Mouse (Mus musculus) hindbrain, embryonic 13.5 days (tissue): ENCODE data around the gene Tbcd. TPM values are rescaled to one million over a fixed set of nuclear protein-coding genes. Genes with fewer than 3 reads are reported as not detected.

Experiments
- ATAC-seq: fragments of 200-750 bp; cut with Nextera tagmentation; 2 replicates; pipeline ENCODE4 v1.8.0; 2017; ENCODE audit warnings: moderate TSS enrichment; ENCODE audit not compliant: low FRiP score
- H3K27ac ChIP-seq: fragments of 300-500 bp; sonication (generic); 2 replicates; pipeline ENCODE4 v1.5.1; 2015; ENCODE audit warnings: inconsistent platforms, mild to moderate bottlenecking, moderate library complexity
- H3K27me3 ChIP-seq: fragments of 300-500 bp; sonication (generic); 2 replicates; pipeline ENCODE4 v1.6.1; 2015; ENCODE audit warnings: mild to moderate bottlenecking, inconsistent platforms
- H3K36me3 ChIP-seq: fragments of 300-500 bp; sonication (generic); 2 replicates; pipeline ENCODE4 v1.6.1; 2015; ENCODE audit warnings: mild to moderate bottlenecking, inconsistent platforms
- H3K4me1 ChIP-seq: fragments of 300-500 bp; sonication (generic); replicated peaks from 2 replicates; pipeline ENCODE4 v1.6.1; 2015; ENCODE audit warnings: inconsistent platforms
- H3K4me2 ChIP-seq: fragments of 300-500 bp; sonication (generic); 2 replicates; pipeline ENCODE4 v1.6.1; 2015; ENCODE audit warnings: inconsistent platforms, mild to moderate bottlenecking, moderate library complexity
- H3K4me3 ChIP-seq: fragments of 300-500 bp; sonication (generic); 2 replicates; pipeline ENCODE4 v1.5.1; 2015; ENCODE audit warnings: mild to moderate bottlenecking, inconsistent platforms
- H3K9ac ChIP-seq: fragments of 300-500 bp; sonication (generic); 2 replicates; pipeline ENCODE4 v1.6.1; 2015; ENCODE audit warnings: mild to moderate bottlenecking, inconsistent platforms
- H3K9me3 ChIP-seq: fragments of 300-500 bp; sonication (generic); 2 replicates; pipeline ENCODE4 v1.6.1; 2016; ENCODE audit warnings: inconsistent platforms
- WGBS: fragments of 180-500 bp; shearing (Covaris S2); methylation state at CpG from one replicate; pipeline ENCODE4 v1.1.7; 2015; 5-methylcytosine and 5-hydroxymethylcytosine counted together
- polyA plus RNA-seq: library from polyadenylated mRNA; unstranded; fragments of >200 nt; fragmentation: Nextera tagmentation; extraction: Ambion mirVana; gene quantifications from 2 replicates; pipeline ENCODE4 v1.2.1, GENCODE M21; 2015

The Tbcd gene
- polyA plus RNA-seq, 1 experiment from 2014 or later: 59.0 TPM

DNA sequence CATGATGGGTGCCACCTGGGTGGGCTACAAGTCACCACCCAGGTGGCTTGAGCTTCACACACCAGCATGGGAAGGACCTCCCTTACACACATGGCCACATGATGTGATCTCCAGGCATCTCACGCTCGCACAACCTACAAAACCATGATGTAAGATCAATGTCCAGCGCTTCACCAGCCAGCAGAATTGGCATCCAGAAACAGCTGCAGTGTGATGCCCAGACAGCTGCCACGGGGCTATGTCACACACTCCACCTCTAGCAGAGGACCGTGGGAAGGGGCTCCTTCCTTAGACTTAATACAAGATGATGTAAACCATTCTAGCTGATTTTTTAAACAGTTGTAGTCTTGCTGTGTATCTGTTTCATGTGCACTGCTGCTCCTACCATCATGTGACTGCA lies 175.8 kb downstream of the Tbcd start:
- no peaks in the 10 kb centered on the region for H3K27me3 ChIP-seq
- no peak overlapping the region for H3K4me2 ChIP-seq
- WGBS: 91% methylated on average over 5 of the region's 5 CpGs
- H3K9me3 ChIP-seq: no peaks in the 10 kb centered on the region
- peaks cover 34% of the 10 kb centered on the region for H3K36me3 ChIP-seq
- H3K9ac ChIP-seq: no peak overlapping the region
- no peaks in the 10 kb centered on the region for H3K4me1 ChIP-seq
- H3K4me3 ChIP-seq: no peak overlapping the region
- ATAC-seq: no peak
- no peak overlapping the region for H3K27ac ChIP-seq

DNA sequence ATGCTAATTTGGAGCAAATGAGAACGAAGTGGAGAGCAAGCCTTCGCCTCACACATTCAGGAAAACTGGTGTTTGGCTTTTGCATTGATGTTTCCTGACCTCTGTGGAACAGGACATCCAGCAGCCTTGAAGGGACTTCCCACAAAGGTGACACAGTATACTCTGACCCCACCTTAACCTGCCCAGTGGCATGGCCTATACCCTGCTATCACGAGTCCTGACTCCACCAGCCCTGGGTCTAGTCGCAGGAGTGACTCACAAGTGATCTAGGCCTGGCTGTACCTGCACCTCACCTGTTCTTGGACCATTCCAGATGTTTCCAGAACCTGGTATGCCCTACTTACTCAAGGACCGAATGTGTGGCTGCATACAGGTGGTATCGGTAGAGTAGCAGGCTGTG lies 177.8 kb downstream of the Tbcd start:
- no peaks in the 10 kb centered on the region for H3K27me3 ChIP-seq
- H3K27ac ChIP-seq: no peak overlapping the region
- WGBS: 94% methylated on average over 6 of the region's 6 CpGs
- H3K36me3 ChIP-seq: peaks cover 17% of the 10 kb centered on the region
- no peaks in the 10 kb centered on the region for H3K4me1 ChIP-seq
- no peak overlapping the region for H3K4me2 ChIP-seq
- H3K9ac ChIP-seq: no peak overlapping the region
- no peaks in the 10 kb centered on the region for H3K9me3 ChIP-seq
- H3K4me3 ChIP-seq: no peak overlapping the region
- ATAC-seq: no peak

- Histone ChIP-seq H3K9ac (no peak overlapping the region), H3K27me3 (no peaks in the 10 kb centered on the region), H3K27ac (no peak overlapping the region), H3K36me3 (peaks cover 17% of the 10 kb centered on the region), H3K4me1 (no peaks in the 10 kb centered on the region), H3K4me3 (no peak overlapping the region), H3K9me3 (no peaks in the 10 kb centered on the region), H3K4me2 (no peak overlapping the region)
- WGBS: 84% methylated on average over 4 of the region's 4 CpGs
- no peak for ATAC-seq
Measured at GRCm38 (mm10) chr11:121630406-121630805, 178.7 kb downstream of the Tbcd start.

- no peak overlapping the region for H3K4me3 ChIP-seq
- no peak overlapping the region for H3K4me2 ChIP-seq
- no peak for ATAC-seq
- WGBS: 96% methylated on average over 7 of the region's 7 CpGs
- no peaks in the 10 kb centered on the region for H3K9me3 ChIP-seq
- peaks cover 23% of the 10 kb centered on the region for H3K36me3 ChIP-seq
- no peak overlapping the region for H3K9ac ChIP-seq
- H3K27me3 ChIP-seq: no peaks in the 10 kb centered on the region
- no peaks in the 10 kb centered on the region for H3K4me1 ChIP-seq
- H3K27ac ChIP-seq: no peak overlapping the region
Measured at GRCm38 (mm10) chr11:121631410-121631809, 179.7 kb downstream of the Tbcd start.

DNA sequence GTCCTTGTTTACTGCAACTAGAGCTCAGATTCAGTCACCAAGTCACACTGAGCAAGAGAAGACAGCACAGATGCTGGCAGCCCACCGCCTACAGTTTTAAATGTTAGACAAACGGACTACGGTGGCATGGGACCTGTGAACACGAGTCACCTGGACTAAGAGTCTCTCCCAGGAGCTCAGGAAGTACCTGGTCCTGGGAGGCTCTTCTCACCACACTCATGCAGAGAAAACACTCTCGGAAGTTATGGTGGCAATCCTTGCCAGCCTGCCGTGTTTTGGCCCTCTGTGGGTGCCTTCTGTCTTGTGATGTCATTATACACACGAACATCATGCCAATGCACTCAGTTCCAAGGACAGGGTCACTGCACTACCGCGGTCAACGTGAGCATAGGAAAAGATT lies 184.9 kb downstream of the Tbcd start:
- no peak for ATAC-seq
- Histone ChIP-seq H3K27me3 (no peaks in the 10 kb centered on the region), H3K9ac (no peak overlapping the region), H3K4me1 (0 out of 2 replicates have a peak, but pooled peaks cover 2% of the 10 kb centered on the region), H3K9me3 (no peaks in the 10 kb centered on the region), H3K27ac (no peak overlapping the region), H3K36me3 (peaks cover 48% of the 10 kb centered on the region), H3K4me3 (no peak overlapping the region), H3K4me2 (no peak overlapping the region)
- 96% methylated on average over 10 of the region's 10 CpGs for WGBS

DNA sequence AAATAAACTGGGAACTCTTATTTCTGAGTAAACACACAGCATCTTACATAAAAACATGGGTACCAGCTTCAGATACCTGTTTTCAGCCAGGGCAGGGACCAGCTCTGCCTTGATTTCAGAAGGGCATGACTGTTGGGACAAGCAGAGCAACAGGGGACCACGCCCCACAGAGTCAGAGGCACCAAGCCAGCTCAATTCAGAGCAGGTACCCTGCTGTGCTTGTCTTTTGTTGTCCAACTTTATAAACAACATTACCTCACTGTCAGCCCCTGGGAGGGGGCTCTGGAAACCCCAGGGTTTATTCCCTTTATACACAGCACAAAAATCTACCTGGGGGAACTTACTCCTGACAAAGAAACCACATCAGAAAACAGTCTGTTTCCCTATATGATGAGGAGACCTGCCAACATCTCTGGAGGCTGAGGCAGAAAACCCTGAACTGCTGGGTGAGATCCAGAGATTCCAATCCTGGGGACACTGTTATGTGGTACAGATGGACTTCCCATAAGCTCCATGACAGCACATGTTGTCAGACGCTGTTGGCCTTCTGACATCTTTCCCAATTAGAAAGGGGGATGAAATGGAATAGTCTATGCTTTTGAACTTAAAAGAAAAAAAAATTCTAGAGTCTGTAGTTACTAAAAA lies 189.9 kb downstream of the Tbcd start:
- WGBS: 62% methylated on average over 2 of the region's 2 CpGs
- ATAC-seq: no peak
- no peak overlapping the region for H3K4me3 ChIP-seq

DNA sequence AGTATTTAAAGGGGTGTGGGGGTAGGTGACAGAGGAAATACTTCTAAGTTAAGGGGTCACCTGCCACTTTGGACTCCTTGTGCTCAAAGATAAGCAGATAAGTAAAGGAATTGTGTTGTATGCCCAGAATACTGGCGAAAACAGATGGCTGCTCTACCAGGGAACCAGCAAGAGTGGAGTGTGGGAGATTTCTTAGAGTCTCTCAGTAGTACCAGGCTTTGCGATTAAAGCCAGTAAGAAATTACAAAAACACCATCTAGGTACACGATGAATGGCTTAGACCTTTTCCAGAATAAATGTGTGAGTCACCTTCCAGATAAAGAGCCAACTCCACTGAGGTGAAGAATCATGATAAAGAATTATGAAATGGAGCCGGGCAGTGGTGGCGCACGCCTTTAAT lies 193.6 kb downstream of the Tbcd start:
- 0 out of 2 replicates have a peak, but pooled peaks cover 4% of the 10 kb centered on the region for H3K4me1 ChIP-seq
- H3K9ac ChIP-seq: no peak overlapping the region
- ATAC-seq: no peak
- no peaks in the 10 kb centered on the region for H3K9me3 ChIP-seq
- no peak overlapping the region for H3K4me2 ChIP-seq
- H3K36me3 ChIP-seq: peaks cover 6% of the 10 kb centered on the region; the same call in 1 of the 2 replicates
- WGBS: 95% methylated on average over 6 of the region's 6 CpGs
- no peak overlapping the region for H3K27ac ChIP-seq
- no peaks in the 10 kb centered on the region for H3K27me3 ChIP-seq
- H3K4me3 ChIP-seq: no peak overlapping the region

More for the DNA sequence above, 189.9 kb downstream of the Tbcd start:
- Histone ChIP-seq H3K4me1 (0 out of 2 replicates have a peak, but pooled peaks cover 4% of the 10 kb centered on the region), H3K27ac (no peak overlapping the region), H3K4me2 (no peak overlapping the region), H3K27me3 (no peaks in the 10 kb centered on the region), H3K9ac (no peak overlapping the region), H3K9me3 (no peaks in the 10 kb centered on the region), H3K36me3 (peaks cover 34% of the 10 kb centered on the region)

GRCm38 (mm10) chr11:121647321-121647720 lies 195.6 kb downstream of the Tbcd start:
- no peak overlapping the region for H3K4me3 ChIP-seq
- H3K9ac ChIP-seq: no peak overlapping the region
- no peak overlapping the region for H3K27ac ChIP-seq
- no peaks in the 10 kb centered on the region for H3K9me3 ChIP-seq
- 0 out of 2 replicates have a peak, but pooled peaks cover 6% of the 10 kb centered on the region for H3K36me3 ChIP-seq
- ATAC-seq: no peak
- no peaks in the 10 kb centered on the region for H3K27me3 ChIP-seq
- no peaks in the 10 kb centered on the region for H3K4me1 ChIP-seq
- no peak overlapping the region for H3K4me2 ChIP-seq
- WGBS: 85% methylated on average over 9 of the region's 9 CpGs

DNA sequence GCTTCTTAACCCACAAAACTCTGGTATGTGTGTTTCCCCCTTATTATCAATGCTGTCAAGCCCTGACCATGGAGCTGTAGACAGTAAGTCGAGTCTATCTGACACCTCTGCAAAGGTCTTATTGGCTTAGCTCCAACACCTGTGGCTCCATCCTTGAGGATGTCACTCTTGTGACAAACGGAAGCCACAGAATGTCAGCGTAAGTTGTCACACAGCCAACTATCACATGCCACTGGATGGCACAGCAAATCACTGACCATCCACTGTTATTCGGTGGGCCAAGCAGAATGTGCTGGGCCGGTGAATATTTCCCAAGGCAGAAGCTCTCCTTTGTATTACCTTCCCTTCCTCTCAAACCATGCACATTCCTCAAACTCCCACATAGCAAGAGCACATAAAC lies 196.4 kb downstream of the Tbcd start:
- Histone ChIP-seq H3K9me3 (no peaks in the 10 kb centered on the region), H3K4me2 (no peak overlapping the region), H3K4me3 (no peak overlapping the region), H3K36me3 (0 out of 2 replicates have a peak, but pooled peaks cover 6% of the 10 kb centered on the region), H3K27me3 (no peaks in the 10 kb centered on the region), H3K4me1 (no peaks in the 10 kb centered on the region), H3K27ac (no peak overlapping the region), H3K9ac (no peak overlapping the region)
- WGBS: 92% methylated on average over 5 of the region's 5 CpGs
- ATAC-seq: no peak

- WGBS: 83% methylated on average over 10 of the region's 10 CpGs
- no peaks in the 10 kb centered on the region for H3K4me1 ChIP-seq
- ATAC-seq: no peak
- no peak overlapping the region for H3K27ac ChIP-seq
- H3K27me3 ChIP-seq: no peaks in the 10 kb centered on the region
- no peak overlapping the region for H3K9ac ChIP-seq
- no peak overlapping the region for H3K4me2 ChIP-seq
- H3K9me3 ChIP-seq: no peaks in the 10 kb centered on the region
- H3K36me3 ChIP-seq: 0 out of 2 replicates have a peak, but pooled peaks cover 6% of the 10 kb centered on the region
- no peak overlapping the region for H3K4me3 ChIP-seq
Measured at GRCm38 (mm10) chr11:121649900-121650299, 198.2 kb downstream of the Tbcd start.

- no peak overlapping the region for H3K4me3 ChIP-seq
- 91% methylated on average over 11 of the region's 11 CpGs for WGBS
- H3K36me3 ChIP-seq: 0 out of 2 replicates have a peak, but pooled peaks cover 6% of the 10 kb centered on the region
- no peak overlapping the region for H3K27ac ChIP-seq
- no peak overlapping the region for H3K4me2 ChIP-seq
- no peaks in the 10 kb centered on the region for H3K9me3 ChIP-seq
- no peak overlapping the region for H3K9ac ChIP-seq
- H3K27me3 ChIP-seq: no peaks in the 10 kb centered on the region
- no peaks in the 10 kb centered on the region for H3K4me1 ChIP-seq
- ATAC-seq: no peak
Measured at GRCm38 (mm10) chr11:121650668-121651067, 198.9 kb downstream of the Tbcd start.

- Histone ChIP-seq H3K27me3 (no peaks in the 10 kb centered on the region), H3K4me2 (no peak overlapping the region), H3K9ac (no peak overlapping the region), H3K4me1 (no peaks in the 10 kb centered on the region), H3K27ac (no peak overlapping the region), H3K36me3 (0 out of 2 replicates have a peak, but pooled peaks cover 9% of the 10 kb centered on the region), H3K4me3 (no peak overlapping the region), H3K9me3 (no peaks in the 10 kb centered on the region)
- no peak for ATAC-seq
- 96% methylated on average over 9 of the region's 9 CpGs for WGBS
Measured at GRCm38 (mm10) chr11:121651556-121651955, 199.8 kb downstream of the Tbcd start.

DNA sequence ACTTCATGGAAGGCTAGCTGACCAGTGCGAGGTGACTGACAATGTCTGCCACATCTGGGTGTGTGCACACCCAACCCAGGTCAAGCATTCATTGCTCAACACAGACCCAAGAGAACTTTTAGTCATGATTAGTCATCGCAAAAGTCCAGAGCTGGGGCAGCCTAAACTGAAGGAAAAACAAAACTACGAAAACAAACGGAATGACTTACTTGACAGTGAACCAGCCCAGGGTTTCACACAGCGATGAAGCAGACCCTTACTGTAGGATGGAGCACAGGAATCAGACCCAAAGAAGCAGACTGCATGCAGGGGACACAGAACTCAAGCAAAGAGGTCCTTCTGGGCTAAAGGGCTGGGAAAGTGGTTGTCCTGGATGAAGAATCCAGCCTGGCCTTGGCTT lies 200.2 kb downstream of the Tbcd start:
- H3K27ac ChIP-seq: no peak overlapping the region
- no peaks in the 10 kb centered on the region for H3K4me1 ChIP-seq
- H3K4me3 ChIP-seq: no peak overlapping the region
- H3K9ac ChIP-seq: no peak overlapping the region
- no peak for ATAC-seq
- WGBS: 93% methylated on average over 5 of the region's 5 CpGs
- H3K36me3 ChIP-seq: 0 out of 2 replicates have a peak, but pooled peaks cover 9% of the 10 kb centered on the region
- H3K4me2 ChIP-seq: no peak overlapping the region
- H3K9me3 ChIP-seq: no peaks in the 10 kb centered on the region
- no peaks in the 10 kb centered on the region for H3K27me3 ChIP-seq
